Mouse (Mus musculus) cerebellum, adult 2 months (tissue): ENCODE measurements around the gene Fahd2a. TPM values are rescaled to one million over a fixed set of nuclear protein-coding genes. Genes with fewer than 3 reads are reported as not detected.

ENCODE experiments used
- DNase-seq, 2 experiments: peaks; one replicate each; pipeline ENCODE4 v3.0.0; 2021
- H3K27ac ChIP-seq: fragments of 200-500 bp; 2 replicates; pipeline ENCODE4 v1.5.1; 2012; ENCODE audit warnings: low read length, control low read depth, inconsistent platforms; ENCODE audit not compliant: insufficient read depth
- H3K27me3 ChIP-seq: fragments of 200-500 bp; 2 replicates; pipeline ENCODE4 v1.6.1; 2012; ENCODE audit warnings: inconsistent platforms, mild to moderate bottlenecking, low read length, moderate library complexity; ENCODE audit not compliant: control insufficient read depth, insufficient read depth
- H3K4me1 ChIP-seq: fragments of 200-500 bp; 2 replicates; pipeline ENCODE4 v1.6.1; 2011; ENCODE audit warnings: low read length; ENCODE audit not compliant: control insufficient read depth, insufficient read depth
- H3K4me3 ChIP-seq: fragments of 200-500 bp; replicated peaks from 2 replicates; pipeline ENCODE3; 2011; ENCODE audit warnings: mild to moderate bottlenecking, low read depth, low read length, control low read depth; ENCODE audit not compliant: insufficient read depth
- CTCF ChIP-seq: fragments of 200-500 bp; IDR thresholded peaks from 2 replicates; pipeline ENCODE4 v1.5.1; 2011; ENCODE audit warnings: low read depth, mild to moderate bottlenecking, control low read depth, low read length, moderate library complexity, borderline replicate concordance; ENCODE audit not compliant: insufficient read depth
- POLR2A ChIP-seq: fragments of 200-500 bp; IDR thresholded peaks from 2 replicates; pipeline ENCODE4 v1.6.1; 2011; ENCODE audit warnings: low read length, control low read depth, borderline replicate concordance; ENCODE audit not compliant: insufficient read depth
- WGBS: fragments of 180-500 bp; shearing (Covaris S2); methylation state at CpG from one replicate; pipeline ENCODE4 v1.1.7; 2018; 5-methylcytosine and 5-hydroxymethylcytosine counted together
- polyA plus RNA-seq: library from polyadenylated mRNA; depleted of rRNA; stranded (reverse); fragments of >200 nt; gene quantifications from 2 replicates; pipeline ENCODE4 v1.2.3, GENCODE M21; 2012

Fahd2a gene
- polyA plus RNA-seq, 1 experiment, result 42.9 TPM

GRCm38 (mm10) chr2:127418266-127418970 is 25.9 kb downstream of the Fahd2a start:
- no peaks in the 10 kb centered on the region for H3K27me3 ChIP-seq
- WGBS, result 68% methylated on average over 10 of the region's 10 CpGs
- H3K4me3 ChIP-seq, result no peak overlapping the region
- H3K4me1 ChIP-seq, result no peaks in the 10 kb centered on the region
- no peak for TF ChIP-seq POLR2A
- TF ChIP-seq CTCF, result no peak
- no peak overlapping the region for H3K27ac ChIP-seq
- no peak for DNase-seq

GRCm38 (mm10) chr2:127416706-127417105 is 27.7 kb downstream of the Fahd2a start:
- Histone ChIP-seq H3K27me3 (no peaks in the 10 kb centered on the region), H3K27ac (no peak overlapping the region), H3K4me3 (no peak overlapping the region), H3K4me1 (no peaks in the 10 kb centered on the region)
- DNase-seq, result no peak
- TF ChIP-seq CTCF (no peak), POLR2A (no peak)
- 18% methylated on average over 3 of the region's 3 CpGs for WGBS

GRCm38 (mm10) chr2:127415806-127416205 is 28.6 kb downstream of the Fahd2a start:
- H3K4me3 ChIP-seq, result no peak overlapping the region
- no peak for DNase-seq
- H3K4me1 ChIP-seq, result no peaks in the 10 kb centered on the region
- H3K27ac ChIP-seq, result no peak overlapping the region
- H3K27me3 ChIP-seq, result no peaks in the 10 kb centered on the region
- WGBS, result 67% methylated on average over 10 of the region's 10 CpGs
- TF ChIP-seq POLR2A (no peak), CTCF (no peak)

- no peak overlapping the region for H3K27ac ChIP-seq
- H3K27me3 ChIP-seq, result no peaks in the 10 kb centered on the region
- no peak for DNase-seq
- H3K4me1 ChIP-seq, result no peaks in the 10 kb centered on the region
- TF ChIP-seq CTCF (no peak), POLR2A (no peak)
- 84% methylated on average over 6 of the region's 6 CpGs for WGBS
- H3K4me3 ChIP-seq, result no peak overlapping the region
Measured at GRCm38 (mm10) chr2:127411126-127411525, 33.2 kb downstream of the Fahd2a start.

GRCm38 (mm10) chr2:127398738-127399137 is 45.6 kb downstream of the Fahd2a start:
- WGBS, result 94% methylated on average over 7 of the region's 7 CpGs
- Histone ChIP-seq H3K4me1 (no peaks in the 10 kb centered on the region), H3K4me3 (no peak overlapping the region), H3K27ac (no peak overlapping the region), H3K27me3 (no peaks in the 10 kb centered on the region)
- DNase-seq, result no peak
- TF ChIP-seq POLR2A, result no peak
- no peak for TF ChIP-seq CTCF

- H3K27me3 ChIP-seq, result no peaks in the 10 kb centered on the region
- no peak overlapping the region for H3K4me3 ChIP-seq
- WGBS, result 74% methylated on average over 5 of the region's 5 CpGs
- H3K27ac ChIP-seq, result no peak overlapping the region
- DNase-seq, result no peak
- H3K4me1 ChIP-seq, result no peaks in the 10 kb centered on the region
- no peak for TF ChIP-seq POLR2A
- no peak for TF ChIP-seq CTCF
Measured at GRCm38 (mm10) chr2:127394606-127395161, 49.7 kb downstream of the Fahd2a start.

- Histone ChIP-seq H3K27ac (no peak overlapping the region), H3K27me3 (no peaks in the 10 kb centered on the region), H3K4me3 (no peak overlapping the region), H3K4me1 (no peaks in the 10 kb centered on the region)
- no peak for DNase-seq
- no peak for TF ChIP-seq POLR2A
- no peak for TF ChIP-seq CTCF
- 76% methylated on average over 3 of the region's 3 CpGs for WGBS
Measured at GRCm38 (mm10) chr2:127391323-127391722, 53.0 kb downstream of the Fahd2a start.

GRCm38 (mm10) chr2:127390846-127391245 is 53.5 kb downstream of the Fahd2a start:
- no peak for TF ChIP-seq POLR2A
- WGBS, result 20% methylated on average over 4 of the region's 4 CpGs
- H3K27ac ChIP-seq, result no peak overlapping the region
- no peak overlapping the region for H3K4me3 ChIP-seq
- no peaks in the 10 kb centered on the region for H3K4me1 ChIP-seq
- H3K27me3 ChIP-seq, result no peaks in the 10 kb centered on the region
- DNase-seq, result no peak
